Mouse (Mus musculus): ENCODE measurements around the gene Slc25a1. TPM values are rescaled to one million over a fixed set of nuclear protein-coding genes. Genes with fewer than 3 reads are reported as not detected.
A peak's percentile ranks its signal among the peaks of the same experiment; 100 is the strongest.

Slc25a1 gene
- polyA plus RNA-seq, 2 experiments: 33.4 to 50.6 TPM

- Histone ChIP-seq H3K36me3 (replicated peaks; ENCODE audit: control insufficient read depth, insufficient read depth, low read depth) (no peaks in the 10 kb centered on the region), H3K9me3 (ENCODE audit: control insufficient read depth, low read length) (no peaks in the 10 kb centered on the region), H3K4me2 (ENCODE audit: low read depth) (no peak overlapping the region), H3K27ac (no peak overlapping the region), H3K27me3 (ENCODE audit: control insufficient read depth, insufficient read depth, low read length) (no peaks in the 10 kb centered on the region), H3K9ac (replicated peaks) (no peak overlapping the region), H3K4me3 (ENCODE audit: insufficient read depth in 1 of 2, low read depth in 2 of 2, low read length in 2 of 2) (no peak overlapping the region), H3K4me1 (replicated peaks; ENCODE audit: control insufficient read depth in 2 of 2, insufficient read depth in 2 of 2, low read length in 1 of 2) (peaks cover 18 to 20% of the 10 kb centered on the region in 2 experiments)
- 85% methylated on average over 5 of the region's 5 CpGs for WGBS (ENCODE audit: insufficient replicate concordance)
- TF ChIP-seq CTCF (IDR thresholded peaks at IDR 0.05; ENCODE audit: low read depth) (no peak), EP300 (IDR thresholded peaks at IDR 0.05; ENCODE audit: low read depth) (no peak)
- no peak for DNase-seq (ENCODE audit: low read depth in 3 of 3, low spot score in 3 of 3)
- no peak for ATAC-seq (ENCODE audit: insufficient read depth)
These were observed 4.0 kb upstream of the Slc25a1 start for GRCm38 (mm10) chr16:17931906-17932460.

DNA sequence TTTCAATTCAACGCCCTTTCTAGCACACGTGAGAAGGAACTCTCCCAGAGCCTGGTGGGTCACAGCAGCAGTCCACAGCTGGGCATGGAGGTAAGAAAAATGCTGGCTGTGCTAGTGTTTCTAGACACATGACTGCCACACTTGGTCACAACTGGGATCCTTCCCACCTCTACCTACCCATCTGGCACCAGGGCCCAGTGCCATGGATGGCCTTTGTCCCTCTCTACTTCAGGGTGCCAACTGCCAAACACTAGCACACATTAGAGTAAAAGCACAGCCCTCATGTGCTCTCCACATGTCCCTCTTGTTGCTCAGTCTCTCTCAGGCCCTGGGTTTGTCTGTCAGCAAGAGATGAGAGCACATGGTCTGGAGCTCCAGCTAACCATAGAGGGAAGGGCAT lies 1.6 kb upstream of the Slc25a1 start:
- 75% methylated on average over 2 of the region's 2 CpGs for WGBS (ENCODE audit: insufficient replicate concordance)
- Histone ChIP-seq H3K9me3 (ENCODE audit: control insufficient read depth, low read length) (no peaks in the 10 kb centered on the region), H3K27ac (no peak overlapping the region), H3K27me3 (ENCODE audit: control insufficient read depth, insufficient read depth, low read length) (no peaks in the 10 kb centered on the region), H3K9ac (replicated peaks) (no peak overlapping the region), H3K4me2 (ENCODE audit: low read depth) (no peak overlapping the region), H3K36me3 (replicated peaks; ENCODE audit: control insufficient read depth, insufficient read depth, low read depth) (peaks cover 7% of the 10 kb centered on the region; the same call in 1 of the 2 replicates), H3K4me3 (ENCODE audit: insufficient read depth in 1 of 2, low read depth in 2 of 2, low read length in 2 of 2) (no peak overlapping the region), H3K4me1 (replicated peaks; ENCODE audit: control insufficient read depth in 2 of 2, insufficient read depth in 2 of 2, low read length in 1 of 2) (peaks cover 17 to 18% of the 10 kb centered on the region in 2 experiments)
- no peak for ATAC-seq (ENCODE audit: insufficient read depth)
- no peak for DNase-seq (ENCODE audit: low read depth in 3 of 3, low spot score in 3 of 3)
- no peak for TF ChIP-seq EP300 (IDR thresholded peaks at IDR 0.05; ENCODE audit: low read depth)
- TF ChIP-seq CTCF (IDR thresholded peaks at IDR 0.05; ENCODE audit: low read depth): no peak

DNA sequence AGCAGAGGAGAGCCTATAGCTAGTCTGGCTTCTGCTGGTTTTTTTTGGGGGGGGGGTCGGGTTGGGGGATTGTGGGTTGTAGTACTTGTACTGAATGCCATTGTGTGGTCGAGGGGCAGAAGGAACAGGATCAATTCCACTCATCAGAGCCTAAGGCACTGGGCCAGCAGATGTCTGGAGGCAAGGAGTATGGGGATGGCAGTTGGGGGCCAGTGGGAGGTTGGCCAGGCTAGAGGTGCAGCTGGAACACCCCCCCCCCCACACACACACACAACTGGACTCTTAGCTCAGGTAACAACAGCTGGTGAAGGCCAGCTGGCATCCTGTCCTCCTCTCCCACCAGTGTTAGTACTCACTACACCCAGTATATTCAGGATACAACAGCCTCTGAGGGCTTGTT lies 1.2 kb upstream of the Slc25a1 start:
- H3K27me3 ChIP-seq (ENCODE audit: control insufficient read depth, insufficient read depth, low read length): no peaks in the 10 kb centered on the region
- no peaks in the 10 kb centered on the region for H3K9me3 ChIP-seq (ENCODE audit: control insufficient read depth, low read length)
- H3K4me2 ChIP-seq (ENCODE audit: low read depth): peak overlapping the region; percentile 97
- no peak for TF ChIP-seq EP300 (IDR thresholded peaks at IDR 0.05; ENCODE audit: low read depth)
- TF ChIP-seq CTCF (IDR thresholded peaks at IDR 0.05; ENCODE audit: low read depth): no peak
- H3K36me3 ChIP-seq (replicated peaks; ENCODE audit: control insufficient read depth, insufficient read depth, low read depth): peaks cover 7% of the 10 kb centered on the region; the same call in 1 of the 2 replicates
- no peak for ATAC-seq (ENCODE audit: insufficient read depth)
- peak overlapping the region; percentile 84 for H3K27ac ChIP-seq
- WGBS (ENCODE audit: insufficient replicate concordance): 30% methylated on average over 2 of the region's 2 CpGs
- H3K4me3 ChIP-seq (ENCODE audit: insufficient read depth in 1 of 2, low read depth in 2 of 2, low read length in 2 of 2): no peak overlapping the region
- H3K4me1 ChIP-seq (replicated peaks; ENCODE audit: control insufficient read depth in 2 of 2, insufficient read depth in 2 of 2, low read length in 1 of 2): peaks cover 13% of the 10 kb centered on the region in 2 experiments
- DNase-seq (ENCODE audit: low read depth in 3 of 3, low spot score in 3 of 3): no peak
- H3K9ac ChIP-seq (replicated peaks): peak overlapping the region; percentile 71; the same call in 1 of the 2 replicates

DNA sequence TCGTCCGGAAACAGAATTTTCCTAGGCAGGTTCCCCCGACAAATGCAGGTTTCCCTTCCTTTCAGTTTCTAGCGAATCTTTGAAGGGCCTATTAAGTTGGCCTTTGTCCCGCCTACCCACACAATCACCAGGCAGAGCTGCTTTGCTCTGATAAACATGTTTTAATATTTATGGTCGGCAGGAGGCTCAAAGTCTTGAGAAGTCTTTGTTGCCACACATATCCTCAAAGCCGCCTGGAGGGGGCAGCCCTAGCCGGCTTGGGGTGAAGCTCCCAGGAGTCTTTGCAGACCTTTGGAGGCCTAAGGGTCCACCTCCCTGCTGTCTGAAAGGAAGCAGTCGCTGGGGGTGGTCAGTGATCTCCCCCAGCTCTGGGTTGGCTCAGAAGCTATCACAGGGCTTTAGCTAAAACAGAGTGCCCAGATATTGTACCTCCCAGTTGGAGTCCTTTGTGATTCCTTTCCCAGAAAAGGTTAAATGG lies 647 bp upstream of the Slc25a1 start:
- TF ChIP-seq CTCF (IDR thresholded peaks at IDR 0.05; ENCODE audit: low read depth) (peak; percentile 80), EP300 (IDR thresholded peaks at IDR 0.05; ENCODE audit: low read depth) (no peak)
- peak overlapping the region; percentile 68 to 77 for H3K4me3 ChIP-seq (ENCODE audit: insufficient read depth in 1 of 2, low read depth in 2 of 2, low read length in 2 of 2)
- peaks cover 7% of the 10 kb centered on the region; the same call in 1 of the 2 replicates for H3K36me3 ChIP-seq (replicated peaks; ENCODE audit: control insufficient read depth, insufficient read depth, low read depth)
- peak; percentile 70 for ATAC-seq (ENCODE audit: insufficient read depth)
- peak overlapping the region; percentile 84 for H3K27ac ChIP-seq
- H3K9me3 ChIP-seq (ENCODE audit: control insufficient read depth, low read length): no peaks in the 10 kb centered on the region
- H3K4me2 ChIP-seq (ENCODE audit: low read depth): peak overlapping the region; percentile 97
- peak overlapping the region; percentile 71 for H3K9ac ChIP-seq (replicated peaks)
- peaks cover 8 to 9% of the 10 kb centered on the region in 2 experiments for H3K4me1 ChIP-seq (replicated peaks; ENCODE audit: control insufficient read depth in 2 of 2, insufficient read depth in 2 of 2, low read length in 1 of 2)
- DNase-seq (ENCODE audit: low read depth in 3 of 3, low spot score in 3 of 3): peak; percentile 76 to 85 (median 76)
- no peaks in the 10 kb centered on the region for H3K27me3 ChIP-seq (ENCODE audit: control insufficient read depth, insufficient read depth, low read length)
- WGBS (ENCODE audit: insufficient replicate concordance): 2% methylated on average over 9 of the region's 9 CpGs

GRCm38 (mm10) chr16:17927351-17928082 lies 502 bp downstream of the Slc25a1 start:
- H3K27ac ChIP-seq: peak overlapping the region; percentile 84
- H3K4me3 ChIP-seq (ENCODE audit: insufficient read depth in 1 of 2, low read depth in 2 of 2, low read length in 2 of 2): peak overlapping the region; percentile 68 to 77
- H3K9ac ChIP-seq (replicated peaks): peak overlapping the region; percentile 71
- DNase-seq (ENCODE audit: low read depth in 3 of 3, low spot score in 3 of 3) (no peak), ATAC-seq (ENCODE audit: insufficient read depth) (peak; percentile 14)
- TF ChIP-seq CTCF (IDR thresholded peaks at IDR 0.05; ENCODE audit: low read depth) (no peak), EP300 (IDR thresholded peaks at IDR 0.05; ENCODE audit: low read depth) (no peak)
- peaks cover 7% of the 10 kb centered on the region; the same call in 1 of the 2 replicates for H3K36me3 ChIP-seq (replicated peaks; ENCODE audit: control insufficient read depth, insufficient read depth, low read depth)
- H3K4me2 ChIP-seq (ENCODE audit: low read depth): peak overlapping the region; percentile 97
- H3K9me3 ChIP-seq (ENCODE audit: control insufficient read depth, low read length): no peaks in the 10 kb centered on the region
- 2% methylated on average over 71 of the region's 72 CpGs for WGBS (ENCODE audit: insufficient replicate concordance)
- H3K4me1 ChIP-seq (replicated peaks; ENCODE audit: control insufficient read depth in 2 of 2, insufficient read depth in 2 of 2, low read length in 1 of 2): peaks cover 6 to 8% of the 10 kb centered on the region in 2 experiments
- H3K27me3 ChIP-seq (ENCODE audit: control insufficient read depth, insufficient read depth, low read length): no peaks in the 10 kb centered on the region
